Mouse (Mus musculus) lung, postnatal 0 days (tissue): ENCODE data around the gene Ankrd33.

Source experiments
- CTCF ChIP-seq: IDR thresholded peaks from 2 replicates; pipeline ENCODE4 v1.5.1; 2016; ENCODE audit warnings: antibody characterized with exemption, mild to moderate bottlenecking
- EP300 ChIP-seq: IDR thresholded peaks from 2 replicates; pipeline ENCODE4 v1.6.1; 2016; ENCODE audit warnings: antibody characterized with exemption, mild to moderate bottlenecking, control low read depth

DNA sequence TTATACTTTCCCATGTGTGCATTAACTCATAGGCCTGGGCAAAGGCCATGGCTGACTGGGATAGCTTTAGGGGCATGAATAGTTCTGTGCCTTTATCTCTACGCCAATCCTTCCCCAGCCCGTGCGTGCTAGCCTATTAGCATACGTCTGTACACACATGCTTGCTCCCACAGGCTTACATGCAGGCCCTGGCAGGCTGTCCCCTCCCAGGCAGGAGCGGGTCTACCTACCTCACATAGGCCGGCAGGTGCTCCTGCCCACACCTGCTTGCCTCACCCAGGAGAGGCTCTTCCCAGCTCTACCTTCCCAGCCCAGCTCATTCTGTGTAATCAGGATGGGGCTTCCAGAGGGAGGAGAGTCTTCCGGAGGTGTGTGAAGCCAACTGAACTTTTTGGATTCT is 46.0 kb downstream of the Ankrd33 start:
- TF ChIP-seq EP300: no peak
- no peak for TF ChIP-seq CTCF
